Mouse (Mus musculus) heart, adult 2 months (tissue): ENCODE results near the gene Olfr954.

ENCODE experiments used
- CTCF ChIP-seq: fragments of 200-600 bp; IDR thresholded peaks from 2 replicates; pipeline ENCODE4 v1.8.1; 2022; ENCODE audit warnings: antibody characterized with exemption, mild to moderate bottlenecking, moderate library complexity
- EP300 ChIP-seq: fragments of 200-500 bp; IDR thresholded peaks from 2 replicates; pipeline ENCODE4 v1.6.1; 2011; ENCODE audit warnings: low read depth, low read length, control low read depth; ENCODE audit not compliant: insufficient read depth
- POLR2A ChIP-seq: fragments of 200-500 bp; IDR thresholded peaks from 2 replicates; pipeline ENCODE4 v1.6.1; 2011; ENCODE audit warnings: mild to moderate bottlenecking, low read depth, low read length, control low read depth; ENCODE audit not compliant: insufficient read depth

DNA sequence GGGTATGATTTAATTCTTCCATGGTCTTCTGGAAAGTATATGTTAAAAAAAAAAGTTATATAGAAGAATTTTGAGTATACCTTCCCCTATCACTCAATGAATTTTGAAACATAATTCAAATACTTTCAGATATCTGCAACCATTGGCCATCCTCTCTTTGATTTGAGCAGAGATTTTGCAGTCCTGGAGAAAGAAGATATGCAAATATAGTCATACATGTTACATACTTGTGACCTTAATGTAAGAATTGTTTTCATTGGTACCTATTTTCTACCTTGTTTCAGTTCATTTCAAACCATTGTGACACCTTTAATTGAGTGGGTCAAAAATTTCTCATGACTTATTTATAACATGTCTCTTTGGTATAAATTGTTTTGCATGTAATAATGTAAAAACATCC is 29.5 kb upstream of the Olfr954 start, which contains the start of gene Olfr952:
- TF ChIP-seq POLR2A (no peak), CTCF (no peak), EP300 (no peak)
